Mouse (Mus musculus) layer of hippocampus, adult 2 months (tissue): ENCODE data around the gene Il2ra. TPM values are rescaled to one million over a fixed set of nuclear protein-coding genes. Genes with fewer than 3 reads are reported as not detected.

Experiments used
- DNase-seq, 2 experiments: peaks; one replicate each; pipeline ENCODE4 v3.0.0; 2022; ENCODE audit warnings: low spot score in 2 of 2
- H3K27ac ChIP-seq: fragments of 200-600 bp; 2 replicates; pipeline ENCODE4 v1.8.1; 2022
- H3K4me3 ChIP-seq: fragments of 200-600 bp; 2 replicates; pipeline ENCODE4 v1.8.1; 2022; ENCODE audit warnings: mild to moderate bottlenecking
- CTCF ChIP-seq: fragments of 200-600 bp; conservative IDR thresholded peaks from 2 replicates; pipeline ENCODE4 v1.8.1; 2022; ENCODE audit warnings: antibody characterized with exemption, mild to moderate bottlenecking, moderate library complexity
- total RNA-seq, 2 experiments: library from RNA; stranded (reverse); gene quantifications; 2 replicates each; pipeline ENCODE4 v1.2.3; 2021

Il2ra gene
- total RNA-seq, 2 experiments from 2014 or later, result 0.13 TPM; not detected in 1

DNA sequence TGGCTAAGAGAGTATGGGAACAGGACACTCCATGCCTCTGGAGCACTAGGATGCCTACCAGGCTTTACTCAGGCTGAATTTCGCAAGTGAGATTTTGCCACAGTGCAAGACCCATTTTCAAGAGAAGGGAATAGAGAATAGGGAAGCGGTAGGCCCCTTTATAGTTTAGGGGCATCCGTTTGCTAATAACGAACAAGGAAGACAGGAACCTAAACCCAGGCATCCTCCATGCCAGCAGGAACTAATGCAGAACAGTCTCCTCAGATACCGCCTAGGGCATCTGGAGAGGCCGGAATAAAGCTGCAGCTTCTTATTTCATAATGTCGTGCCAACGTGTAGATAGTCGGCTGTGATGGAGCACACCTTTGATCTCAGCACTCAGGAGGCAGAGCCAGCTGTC is 80.0 kb downstream of the Il2ra start:
- no peak for DNase-seq
- no peak overlapping the region for H3K4me3 ChIP-seq
- H3K27ac ChIP-seq, result no peak overlapping the region
- no peak for TF ChIP-seq CTCF

DNA sequence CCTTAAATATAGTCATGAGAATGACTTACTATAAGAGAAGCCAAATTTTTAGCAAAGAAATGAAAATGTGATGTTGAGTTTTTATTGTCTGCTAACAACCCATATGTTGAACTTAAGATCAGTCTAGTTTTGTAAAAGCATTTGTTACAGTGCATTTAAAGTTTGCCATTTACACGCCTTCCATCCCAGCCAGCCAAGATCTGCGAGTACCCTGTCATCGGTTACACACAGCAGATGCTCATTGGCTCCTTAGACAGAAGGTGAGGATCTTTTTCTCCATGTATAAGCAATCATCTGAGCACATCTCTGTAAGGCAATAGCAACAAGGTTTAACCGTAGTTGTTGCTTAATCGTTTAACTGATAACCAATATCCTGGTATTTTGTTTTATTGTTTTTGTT is 85.0 kb downstream of the Il2ra start:
- Histone ChIP-seq H3K27ac (no peak overlapping the region), H3K4me3 (no peak overlapping the region)
- TF ChIP-seq CTCF, result no peak
- DNase-seq, result no peak

DNA sequence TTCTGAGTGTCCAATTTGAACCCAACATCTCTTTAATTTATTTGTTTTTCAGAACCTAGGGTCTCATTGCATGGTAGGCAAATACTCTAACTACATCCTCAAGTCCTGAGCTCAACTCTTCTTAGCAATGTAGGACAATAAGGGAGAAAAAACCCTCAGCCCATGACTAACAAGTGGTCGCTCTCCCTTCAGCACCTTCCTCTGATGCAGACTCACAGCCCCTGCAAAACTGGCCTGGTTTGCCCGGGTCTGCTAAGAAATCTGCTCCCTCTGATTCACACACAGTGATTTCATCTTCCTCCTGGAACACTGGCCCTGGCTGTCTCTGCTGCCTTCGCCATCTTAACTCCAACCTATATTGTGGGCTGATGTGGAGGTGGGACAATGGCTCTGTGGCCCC is 86.5 kb downstream of the Il2ra start:
- Histone ChIP-seq H3K27ac (no peak overlapping the region), H3K4me3 (no peak overlapping the region)
- no peak for TF ChIP-seq CTCF
- DNase-seq, result no peak

DNA sequence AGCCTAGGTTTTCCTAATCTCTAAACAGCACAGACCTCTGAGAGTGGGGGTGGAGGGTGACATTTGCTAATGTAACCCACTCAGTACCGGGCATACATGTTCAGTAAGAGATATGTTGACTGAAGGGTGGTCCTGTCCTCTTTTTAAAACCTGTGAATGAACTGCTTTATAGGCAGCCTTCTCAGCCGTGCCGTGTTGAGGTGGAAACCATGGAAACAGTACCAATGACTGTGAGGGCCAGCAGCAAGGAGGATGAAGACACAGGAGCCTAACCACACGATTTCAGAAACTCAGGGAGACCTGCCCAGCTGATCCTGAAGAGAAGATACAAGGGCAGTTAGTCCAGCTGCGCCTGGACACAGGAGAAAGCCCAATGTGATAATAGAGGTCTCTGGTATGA is 90.4 kb downstream of the Il2ra start:
- no peak for DNase-seq
- Histone ChIP-seq H3K27ac (no peak overlapping the region), H3K4me3 (no peak overlapping the region)
- no peak for TF ChIP-seq CTCF

DNA sequence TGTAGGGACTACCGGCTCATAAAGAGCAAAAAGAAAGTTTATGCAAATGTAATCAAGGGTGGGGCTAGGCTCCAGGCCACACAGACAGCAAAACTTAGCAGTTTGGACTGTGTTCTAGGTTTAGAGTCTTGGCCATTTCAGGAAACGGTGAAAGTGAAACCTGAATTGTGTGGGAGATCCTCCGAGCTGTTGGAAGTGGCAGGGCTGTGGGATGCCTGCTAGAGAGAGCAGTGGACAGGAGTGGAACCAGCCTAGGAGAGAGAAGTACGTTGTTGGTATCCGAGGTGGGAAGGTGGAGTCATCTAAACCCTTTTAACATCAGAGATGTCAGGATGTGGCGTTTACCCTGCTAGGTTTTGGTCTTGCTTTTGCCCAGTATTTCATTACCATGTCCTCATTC is 93.2 kb downstream of the Il2ra start:
- DNase-seq, result no peak
- TF ChIP-seq CTCF, result no peak
- H3K27ac ChIP-seq, result no peak overlapping the region
- no peak overlapping the region for H3K4me3 ChIP-seq

DNA sequence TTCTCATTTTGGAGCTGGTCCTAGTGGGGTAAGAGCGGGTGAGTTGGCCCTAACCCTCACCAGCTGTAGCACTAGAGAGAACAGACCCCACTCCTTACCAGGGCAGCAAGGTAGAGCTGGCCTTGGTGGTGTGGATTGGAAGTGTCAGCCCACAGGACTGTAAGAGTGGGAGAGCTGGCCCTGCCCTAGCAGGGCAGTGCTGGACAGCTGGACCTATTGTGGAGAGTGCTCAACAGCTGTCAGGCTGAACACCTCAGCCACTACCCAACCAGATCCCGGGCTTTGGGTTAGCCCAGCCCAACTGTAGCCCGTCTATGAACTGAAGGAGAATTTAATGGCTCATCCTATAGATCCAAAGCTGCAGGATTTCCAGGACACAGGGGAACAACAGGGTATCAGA is 96.2 kb downstream of the Il2ra start:
- H3K27ac ChIP-seq, result no peak overlapping the region
- no peak for DNase-seq
- no peak for TF ChIP-seq CTCF
- H3K4me3 ChIP-seq, result no peak overlapping the region

DNA sequence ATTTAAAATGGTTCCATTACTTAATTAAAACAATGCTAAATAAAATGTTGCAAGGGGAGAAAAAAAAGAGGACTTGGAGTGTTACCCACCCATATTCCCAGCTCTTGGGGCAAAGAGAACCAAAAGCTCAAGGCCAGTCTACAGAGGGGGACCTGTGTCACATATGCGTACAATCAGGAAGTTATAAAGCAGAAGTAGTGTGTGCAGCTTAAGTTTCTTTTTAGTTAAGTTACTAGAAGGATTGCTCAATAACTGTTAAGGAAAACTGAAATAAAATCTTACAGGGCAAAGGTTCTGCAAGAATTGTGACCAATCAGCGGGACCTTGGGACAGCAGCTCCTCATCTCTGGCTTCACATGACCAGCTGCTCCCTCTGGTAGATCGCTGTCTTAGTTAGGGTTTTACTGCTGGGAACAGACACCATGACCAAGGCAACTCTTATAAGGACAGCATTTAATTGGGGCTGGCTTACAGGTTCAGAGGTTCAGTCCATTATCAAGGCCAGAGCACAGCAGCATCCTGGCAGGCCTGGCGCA is 97.0 kb downstream of the Il2ra start:
- H3K4me3 ChIP-seq, result no peak overlapping the region
- TF ChIP-seq CTCF, result no peak
- H3K27ac ChIP-seq, result no peak overlapping the region
- DNase-seq, result no peak

Other genes starting within 250 kb of the Il2ra start
- 10 to 100 TPM; 36.8 to 40.1 TPM for gene Pfkfb3, start 88.7 kb upstream of the Il2ra start, total RNA-seq
- 10 to 100 TPM; 85.7 to 86.6 TPM for gene Rbm17, start 38.7 kb upstream of the Il2ra start, total RNA-seq
- gene Gm17490, start 16.5 kb upstream of the Il2ra start, total RNA-seq, result not detected
- 1 to 10 TPM; 6.2 to 8.0 TPM for gene Il15ra, start 62.5 kb downstream of the Il2ra start, total RNA-seq
- 10 to 100 TPM; 74.0 to 88.5 TPM for gene Fbh1, start 134.8 kb downstream of the Il2ra start, total RNA-seq
- 10 to 100 TPM; 58.9 to 61.8 TPM for gene Ankrd16, start 135.1 kb downstream of the Il2ra start, total RNA-seq